Mouse (Mus musculus) urinary bladder, postnatal 14 days (tissue): ENCODE data around the gene Irf2bpl.
A peak's percentile ranks its signal among the peaks of the same experiment; 100 is the strongest.

Source experiments
- DNase-seq: peaks from one replicate; pipeline ENCODE4 v3.0.0; 2021; ENCODE audit warnings: low spot score

Gene Irf2bpl

DNA sequence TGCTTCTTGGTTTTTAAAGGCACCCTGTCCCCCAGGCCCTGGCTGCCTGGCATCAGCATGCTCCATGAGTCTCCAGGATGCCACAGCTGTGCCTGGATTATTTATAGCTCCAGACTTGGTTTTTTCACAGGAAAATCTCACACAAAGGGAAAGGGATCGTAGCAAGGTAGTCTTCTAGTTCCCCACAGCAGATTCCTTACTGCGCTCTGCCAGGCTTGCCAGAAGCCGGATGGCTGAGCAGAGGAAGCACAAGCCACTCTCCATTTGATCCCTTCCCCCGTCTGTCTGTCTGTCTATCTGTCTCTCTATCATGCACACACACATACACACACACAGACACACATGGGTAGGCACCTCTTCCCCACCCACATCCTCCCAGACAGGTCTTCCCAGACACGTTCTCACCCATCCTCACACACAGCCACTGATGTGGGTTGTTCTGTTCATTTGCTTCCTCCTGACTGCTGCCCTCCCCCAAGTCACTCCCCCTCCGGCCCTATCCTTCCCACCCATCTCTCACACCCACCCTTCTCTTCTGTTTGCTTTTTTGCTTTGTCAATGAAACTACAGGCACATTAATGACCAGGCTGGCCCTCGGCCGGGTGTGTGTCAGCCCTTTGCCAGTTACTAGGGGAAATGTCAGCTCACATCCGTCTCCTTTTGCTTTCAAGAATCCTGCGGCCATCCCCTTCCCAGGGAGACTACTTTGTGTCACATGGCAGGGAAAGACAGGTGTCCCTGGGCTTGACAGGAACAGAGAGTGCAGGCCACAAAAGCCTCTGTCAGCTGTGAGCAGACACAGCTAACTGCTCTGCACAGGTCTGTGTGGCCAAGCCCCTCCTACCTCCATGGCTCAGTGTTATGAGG is 24.4 kb downstream of the Irf2bpl start:
- peak; percentile 38 for DNase-seq

DNA sequence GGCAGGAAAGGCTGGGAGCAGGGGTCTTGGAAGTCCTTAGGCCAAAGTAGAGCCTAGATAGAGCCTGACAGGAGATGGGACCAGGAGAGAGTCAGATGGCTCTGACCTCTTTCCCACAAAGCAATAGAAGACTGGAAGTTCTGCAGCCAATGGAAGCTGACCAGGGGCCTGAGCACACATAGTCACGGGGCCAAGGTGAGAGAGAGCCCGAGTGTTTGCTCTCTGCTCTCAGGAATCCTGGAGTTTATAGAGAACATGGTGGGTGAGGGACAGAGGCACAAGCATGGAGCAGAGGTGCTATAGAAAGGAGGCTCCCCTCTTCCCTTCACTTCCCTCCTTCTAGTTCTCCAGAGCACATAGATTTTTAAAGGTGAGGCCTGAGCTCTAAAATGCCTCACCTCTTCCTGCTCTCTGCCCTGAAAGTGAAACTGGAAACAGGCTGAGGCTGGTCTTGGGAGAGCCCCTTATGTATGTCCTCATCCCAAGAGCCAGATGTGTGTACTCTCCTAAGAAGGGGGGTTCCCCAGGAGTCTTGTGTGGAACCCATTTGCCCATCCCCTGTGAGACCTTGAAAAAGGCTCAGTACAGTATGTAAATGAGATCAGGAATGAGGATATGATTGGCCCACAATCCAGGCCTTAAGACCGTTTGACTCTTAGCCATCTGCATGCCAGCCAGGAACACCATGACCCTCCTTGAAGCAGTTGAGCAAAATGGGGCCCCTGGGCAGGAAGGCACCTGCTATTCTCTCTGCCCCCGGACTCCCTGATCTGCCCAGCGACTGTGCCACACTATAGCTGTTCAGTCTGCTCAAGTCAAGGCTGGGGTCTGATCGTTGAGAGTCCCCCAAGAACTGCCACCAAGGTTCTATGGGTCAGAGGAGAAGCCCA is 25.4 kb downstream of the Irf2bpl start:
- no peak for DNase-seq

DNA sequence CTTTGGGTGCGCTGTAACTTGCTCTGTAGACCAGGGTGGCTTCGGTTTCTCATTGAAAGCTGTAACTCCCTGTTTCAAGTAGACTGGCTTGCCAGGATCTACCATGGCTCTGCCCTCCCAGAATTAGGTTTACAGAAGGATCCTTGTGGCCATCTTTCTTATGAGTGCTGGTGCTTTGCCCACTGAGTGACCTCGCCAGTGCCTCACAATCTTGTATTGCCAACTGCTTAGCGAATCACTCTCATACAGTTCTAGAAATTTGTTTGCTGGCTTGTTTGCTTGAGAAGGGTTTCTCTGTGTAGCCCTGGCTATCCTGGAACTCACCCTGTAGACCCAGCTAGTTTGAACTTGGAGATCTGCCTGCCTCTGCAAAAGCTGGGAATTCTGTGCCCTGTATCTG is 26.1 kb downstream of the Irf2bpl start:
- DNase-seq = no peak

DNA sequence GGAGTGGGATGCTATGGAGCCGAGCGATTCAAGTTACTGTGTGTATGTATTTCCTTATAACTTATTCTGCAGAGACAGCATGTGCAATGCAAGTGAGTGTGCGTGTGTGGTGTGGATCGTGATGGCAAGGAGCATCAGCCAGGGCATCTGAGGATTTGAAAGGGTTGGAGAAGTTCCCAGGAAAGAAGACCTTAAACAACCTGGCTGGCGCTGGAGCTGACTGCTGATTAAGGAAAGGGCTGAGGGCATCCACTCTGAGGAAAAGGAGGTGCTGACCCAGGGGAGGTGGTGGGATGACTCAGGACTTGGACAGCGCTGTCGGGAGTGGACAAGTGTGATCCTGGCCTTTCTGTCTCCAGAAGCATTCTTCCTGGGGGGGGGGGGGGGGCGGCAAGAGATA is 27.3 kb downstream of the Irf2bpl start:
- no peak for DNase-seq

DNA sequence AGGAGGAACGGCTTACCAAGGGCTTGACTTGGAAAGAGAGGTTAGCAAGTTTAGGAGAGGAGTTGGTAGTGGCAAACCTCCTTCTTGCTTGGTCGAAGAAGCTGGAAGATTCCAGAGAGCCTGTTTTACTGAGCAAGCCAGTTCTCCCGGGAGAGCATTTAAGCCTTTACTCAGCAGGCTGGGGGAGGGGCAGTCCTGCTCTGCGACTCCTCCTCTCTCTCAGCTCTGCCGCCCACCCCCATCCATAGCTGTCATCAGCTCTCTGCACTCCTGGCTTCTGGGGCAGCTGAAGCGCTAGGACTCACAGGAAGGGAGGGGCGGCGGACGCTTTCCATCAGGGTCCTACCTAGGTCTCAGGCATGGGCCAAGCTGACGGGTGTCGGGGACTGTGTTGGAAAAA is 28.9 kb downstream of the Irf2bpl start:
- peak; percentile 78 for DNase-seq

DNA sequence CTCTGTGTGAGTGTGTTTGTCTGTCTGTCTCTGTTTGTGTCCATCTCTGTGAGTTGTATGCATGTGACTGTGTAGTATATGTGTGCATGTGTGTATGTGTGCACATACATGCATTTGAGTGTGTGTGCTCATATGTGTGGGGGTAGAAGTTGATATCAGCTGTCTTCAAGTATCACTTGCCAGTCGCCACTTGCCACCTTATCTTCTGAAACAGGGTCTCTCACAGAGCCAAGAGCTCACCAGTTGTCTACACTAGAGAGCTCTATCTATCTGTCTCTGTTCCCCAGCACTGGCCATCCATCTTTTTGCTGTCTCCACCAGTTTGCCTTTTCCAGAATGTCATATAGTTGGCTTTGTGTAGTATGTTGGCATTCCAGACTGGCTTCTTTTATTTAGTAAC is 31.1 kb downstream of the Irf2bpl start:
- no peak for DNase-seq

DNA sequence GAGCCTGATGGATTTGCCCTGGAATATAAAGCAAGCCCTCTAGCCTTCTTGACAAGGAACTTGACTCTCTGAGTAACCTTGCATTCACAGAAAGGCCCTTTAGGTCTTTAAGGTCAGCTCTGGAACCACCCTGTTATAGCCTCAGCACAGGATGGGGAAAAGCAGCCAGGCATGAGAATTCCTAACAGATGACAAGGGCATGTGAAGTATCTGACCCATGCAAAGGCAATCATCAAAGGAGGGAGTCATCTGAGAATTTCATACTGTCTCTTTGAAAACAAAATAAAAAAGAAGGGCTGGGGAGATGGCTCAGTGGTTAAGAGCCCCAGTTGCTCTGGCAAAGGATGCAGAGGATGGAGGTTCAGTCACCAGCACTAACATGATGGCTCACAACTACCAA is 33.3 kb downstream of the Irf2bpl start:
- DNase-seq = no peak

DNA sequence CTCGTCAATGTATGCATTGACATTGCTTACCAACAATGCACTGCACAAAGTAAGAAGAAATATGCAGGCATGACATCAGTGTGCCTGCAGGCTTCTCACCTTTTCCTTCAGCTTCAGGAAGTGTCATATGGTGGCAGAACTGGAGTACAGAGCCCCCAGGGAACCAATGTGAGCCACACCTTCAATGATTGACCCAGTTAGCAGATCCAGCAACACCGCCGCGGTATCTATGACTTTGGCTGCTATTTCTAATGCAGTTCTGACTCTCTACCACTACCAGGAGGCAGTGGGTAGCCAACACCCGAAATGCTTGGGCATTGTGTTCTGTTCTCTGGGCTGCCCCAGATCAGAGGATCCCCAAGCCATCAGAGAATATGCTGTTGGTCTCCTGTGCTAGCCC is 33.9 kb downstream of the Irf2bpl start:
- DNase-seq = no peak

DNA sequence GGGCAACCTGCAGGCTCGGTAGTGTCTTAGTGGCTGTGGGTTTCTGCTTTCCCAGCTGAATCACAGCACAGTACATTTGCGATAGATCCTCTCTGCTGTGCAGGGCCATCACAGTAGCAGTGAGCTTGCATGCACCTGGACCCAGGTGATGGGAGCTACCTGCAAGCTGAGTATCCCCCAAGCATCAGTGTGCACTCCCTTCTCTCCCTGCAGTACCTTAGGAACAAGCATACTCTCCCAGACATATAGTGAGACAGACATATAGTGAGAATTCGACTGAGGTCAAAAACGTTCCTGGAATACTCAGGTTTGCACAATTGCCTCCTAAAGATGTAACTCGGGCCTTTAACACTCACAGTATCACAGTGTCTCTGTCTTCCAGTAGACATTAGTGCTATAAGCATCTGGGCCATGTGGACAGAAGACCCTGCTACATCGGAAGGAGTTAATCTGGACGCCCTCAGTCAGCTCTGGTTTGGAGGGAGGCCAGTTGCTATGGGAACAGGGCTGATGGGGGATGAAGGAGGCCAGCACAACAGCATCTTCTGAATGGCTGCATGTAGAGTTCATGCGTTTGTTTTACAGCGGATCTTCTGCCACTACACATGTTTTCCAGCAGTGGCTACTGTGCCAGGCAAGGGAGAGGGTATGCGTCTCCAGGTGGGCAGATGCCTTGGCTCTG is 34.5 kb downstream of the Irf2bpl start:
- DNase-seq = no peak

DNA sequence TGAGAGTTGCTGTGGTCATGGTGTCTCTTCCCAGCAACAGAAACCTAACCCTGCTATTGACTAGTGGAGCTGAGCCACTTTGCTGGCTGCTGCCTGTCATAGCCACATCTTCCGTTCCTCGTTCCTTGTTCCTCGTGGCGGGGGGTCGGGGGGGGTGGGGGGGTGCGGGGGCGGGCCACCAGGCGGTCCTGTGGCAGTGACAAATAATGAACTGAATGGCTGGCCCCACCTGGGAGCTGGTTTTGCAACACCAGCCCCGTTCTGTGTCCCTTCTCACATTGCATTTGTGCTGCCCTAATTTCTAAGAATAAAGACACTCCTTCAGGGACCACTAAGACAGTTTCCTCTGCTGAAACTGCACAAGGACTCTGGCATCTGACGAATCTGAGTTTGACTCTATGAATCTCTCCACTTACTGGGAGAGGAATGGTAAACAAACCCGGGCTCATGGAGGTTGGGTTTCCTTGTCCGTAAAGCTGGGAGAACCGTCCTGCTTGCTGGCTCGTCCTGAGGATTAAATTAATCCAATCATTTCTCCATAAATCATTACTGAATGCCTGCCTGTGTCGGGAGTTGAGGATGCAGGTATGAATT is 41.6 kb downstream of the Irf2bpl start:
- peak; percentile 32 for DNase-seq

DNA sequence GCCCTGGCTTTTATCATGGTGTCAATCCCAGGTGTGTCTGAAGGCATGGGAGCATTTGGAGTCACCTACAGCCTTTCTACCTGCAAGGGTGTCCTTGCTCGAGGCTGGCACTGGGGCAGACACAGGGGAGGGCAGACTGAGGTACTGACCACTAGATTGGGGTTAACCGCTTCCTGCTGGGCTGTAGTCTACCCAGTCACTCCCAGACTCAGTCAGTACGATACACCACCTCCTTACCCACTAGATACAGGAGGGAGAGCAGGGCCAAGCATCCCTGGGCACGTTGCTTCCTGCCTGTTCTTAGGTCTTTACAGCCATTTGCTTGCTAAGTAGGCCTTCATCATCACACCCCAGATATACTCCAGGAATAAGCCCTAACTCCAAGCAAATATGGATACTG is 44.1 kb downstream of the Irf2bpl start:
- no peak for DNase-seq

DNA sequence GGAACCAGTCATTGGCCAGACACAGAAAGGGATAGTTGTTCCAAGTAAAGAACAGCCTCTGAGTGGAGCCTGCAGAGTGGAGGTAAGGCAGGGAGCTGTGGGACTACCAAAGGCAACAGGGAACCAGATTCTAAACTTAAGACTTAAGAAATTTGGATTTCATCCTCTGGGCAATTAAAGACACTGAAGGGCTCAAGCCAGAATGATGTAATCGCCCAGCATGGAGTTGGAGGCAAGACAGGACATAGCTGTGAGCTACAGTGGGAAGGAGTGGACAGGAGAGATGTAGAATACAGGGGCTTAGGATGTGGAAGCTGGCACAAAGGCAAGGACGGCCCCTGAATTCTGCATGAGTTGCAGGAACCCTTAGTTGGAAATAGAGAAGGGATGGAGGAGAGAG is 46.4 kb downstream of the Irf2bpl start:
- no peak for DNase-seq

DNA sequence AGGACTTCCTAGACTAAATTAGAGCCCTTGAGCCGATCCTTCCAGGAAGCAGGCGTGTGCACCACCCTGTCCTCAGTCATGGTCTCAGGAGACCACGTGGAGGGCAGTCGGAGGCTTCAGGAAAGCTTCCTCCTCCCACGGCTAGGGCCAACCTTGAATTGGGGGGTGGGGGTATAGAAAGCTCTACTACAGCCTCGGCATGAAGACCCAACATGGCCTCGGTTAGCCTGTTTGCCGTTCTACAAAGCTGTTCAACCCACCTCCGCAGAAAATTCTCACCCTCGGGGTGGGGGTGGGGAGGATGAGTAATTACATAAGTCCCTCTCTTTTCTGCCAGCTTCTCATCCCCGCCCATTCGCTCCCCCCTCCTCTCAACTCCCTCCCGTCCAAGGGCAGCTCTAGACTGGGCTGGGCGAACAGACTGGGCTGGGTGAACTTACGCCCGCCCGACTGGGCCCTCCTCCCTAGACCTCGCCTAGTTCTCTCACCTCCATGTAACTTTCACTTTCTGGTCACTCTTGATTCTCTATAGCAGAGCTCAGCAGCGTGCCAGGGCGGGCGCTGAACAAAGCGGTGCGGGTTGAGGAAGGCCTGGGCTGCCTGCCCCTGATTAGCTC is 48.1 kb downstream of the Irf2bpl start:
- DNase-seq = peak; percentile 94

DNA sequence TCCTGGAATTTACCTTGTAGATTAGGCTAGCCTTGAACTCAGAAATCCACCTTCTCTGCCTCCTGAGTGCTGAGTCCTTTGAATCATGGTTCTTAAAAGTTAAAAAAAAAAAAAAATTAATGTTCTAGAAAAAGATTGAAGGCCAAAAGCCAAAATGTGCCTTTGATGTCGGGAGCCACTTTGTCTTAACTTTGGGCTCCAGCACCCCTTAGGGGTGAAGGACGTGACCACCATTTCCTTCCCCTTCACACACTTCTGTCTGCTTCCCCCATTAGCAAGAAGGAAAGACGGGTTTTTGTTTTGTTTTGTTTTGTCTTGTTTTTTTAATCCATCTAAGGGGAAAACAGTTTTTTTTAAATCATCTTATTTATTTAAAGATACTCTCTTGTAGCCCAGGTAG is 48.7 kb downstream of the Irf2bpl start:
- DNase-seq = no peak

DNA sequence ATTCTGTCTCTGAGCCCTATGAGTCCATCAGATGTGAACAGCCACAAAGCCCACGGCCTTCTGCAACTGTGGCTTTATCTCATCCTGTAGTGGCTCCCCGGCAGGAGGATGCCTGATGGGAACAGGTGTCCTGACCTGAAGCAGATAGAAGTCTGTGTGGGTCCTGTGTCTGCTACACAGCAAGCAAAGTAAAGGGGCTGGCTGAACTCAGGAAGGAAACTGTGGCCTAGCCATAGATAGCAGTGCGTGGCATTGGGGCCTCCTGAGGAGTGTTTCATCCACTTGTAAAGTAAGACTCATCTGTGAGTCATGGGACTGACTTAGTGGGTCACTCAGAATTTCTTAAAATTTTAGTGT is 50.2 kb downstream of the Irf2bpl start:
- DNase-seq = no peak

DNA sequence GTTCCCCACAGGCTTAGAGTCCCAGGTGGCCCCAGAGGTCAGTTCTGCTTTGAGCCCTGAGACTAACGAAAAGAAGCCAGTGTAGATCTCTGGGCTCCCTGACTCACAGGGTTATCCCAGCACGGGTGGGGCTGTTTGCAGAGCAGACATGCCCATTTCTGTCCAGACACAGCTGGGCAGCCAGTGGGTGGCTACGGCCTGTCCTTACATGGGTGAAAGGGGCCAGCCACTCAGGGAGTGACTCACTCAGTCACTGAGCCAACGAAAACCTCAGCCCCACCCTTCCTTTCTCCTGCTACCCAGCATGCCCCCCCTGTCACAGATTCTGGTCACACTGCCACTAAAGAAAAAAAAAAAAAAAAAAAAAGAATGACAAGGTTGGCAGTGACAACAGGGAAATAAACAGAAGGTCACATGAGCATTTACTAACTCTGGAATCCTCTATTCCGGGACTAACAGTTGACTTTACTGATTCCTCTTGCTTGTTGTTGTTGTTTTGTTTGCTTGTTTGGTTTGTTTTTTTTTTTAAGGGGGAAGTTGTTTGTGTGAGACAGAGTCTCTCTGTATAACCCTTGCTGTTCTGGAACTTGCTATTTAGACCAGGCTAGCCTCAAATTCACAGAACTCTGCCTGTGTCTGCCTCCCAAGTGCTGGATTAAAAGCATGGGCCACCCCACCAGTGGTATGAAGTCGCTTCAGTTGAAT is 50.7 kb downstream of the Irf2bpl start:
- DNase-seq = peak; percentile 94

DNA sequence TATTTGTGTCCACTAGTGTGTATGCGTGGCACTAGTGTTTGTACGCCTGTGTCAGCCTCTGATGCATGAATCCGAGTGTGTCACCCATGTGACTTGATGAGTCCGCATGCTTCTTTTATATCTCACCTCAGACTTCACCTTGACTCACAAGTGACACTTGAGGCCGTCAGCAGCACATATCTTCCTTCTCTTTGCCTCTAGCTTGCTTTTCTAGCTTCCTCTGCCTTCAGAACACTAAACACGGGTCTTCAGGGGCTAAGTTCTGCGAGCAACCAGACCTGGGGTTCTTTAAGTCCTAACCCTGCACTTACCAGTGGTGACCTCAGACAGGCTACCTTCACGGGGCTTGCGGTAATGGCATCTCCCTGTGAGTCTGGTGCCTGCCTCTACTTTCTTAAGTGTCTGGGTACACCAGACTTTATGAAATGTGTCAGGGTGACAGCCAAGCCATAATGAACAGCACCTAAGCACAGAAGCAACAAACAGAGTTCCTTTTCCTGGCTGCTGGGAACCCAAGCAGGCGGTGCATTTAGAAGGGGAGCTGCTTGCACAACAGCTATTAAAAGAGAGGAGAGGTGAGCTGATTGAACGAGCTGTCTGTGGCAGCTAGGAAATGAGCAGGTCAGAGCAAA is 51.9 kb downstream of the Irf2bpl start:
- peak; percentile 16 for DNase-seq

DNA sequence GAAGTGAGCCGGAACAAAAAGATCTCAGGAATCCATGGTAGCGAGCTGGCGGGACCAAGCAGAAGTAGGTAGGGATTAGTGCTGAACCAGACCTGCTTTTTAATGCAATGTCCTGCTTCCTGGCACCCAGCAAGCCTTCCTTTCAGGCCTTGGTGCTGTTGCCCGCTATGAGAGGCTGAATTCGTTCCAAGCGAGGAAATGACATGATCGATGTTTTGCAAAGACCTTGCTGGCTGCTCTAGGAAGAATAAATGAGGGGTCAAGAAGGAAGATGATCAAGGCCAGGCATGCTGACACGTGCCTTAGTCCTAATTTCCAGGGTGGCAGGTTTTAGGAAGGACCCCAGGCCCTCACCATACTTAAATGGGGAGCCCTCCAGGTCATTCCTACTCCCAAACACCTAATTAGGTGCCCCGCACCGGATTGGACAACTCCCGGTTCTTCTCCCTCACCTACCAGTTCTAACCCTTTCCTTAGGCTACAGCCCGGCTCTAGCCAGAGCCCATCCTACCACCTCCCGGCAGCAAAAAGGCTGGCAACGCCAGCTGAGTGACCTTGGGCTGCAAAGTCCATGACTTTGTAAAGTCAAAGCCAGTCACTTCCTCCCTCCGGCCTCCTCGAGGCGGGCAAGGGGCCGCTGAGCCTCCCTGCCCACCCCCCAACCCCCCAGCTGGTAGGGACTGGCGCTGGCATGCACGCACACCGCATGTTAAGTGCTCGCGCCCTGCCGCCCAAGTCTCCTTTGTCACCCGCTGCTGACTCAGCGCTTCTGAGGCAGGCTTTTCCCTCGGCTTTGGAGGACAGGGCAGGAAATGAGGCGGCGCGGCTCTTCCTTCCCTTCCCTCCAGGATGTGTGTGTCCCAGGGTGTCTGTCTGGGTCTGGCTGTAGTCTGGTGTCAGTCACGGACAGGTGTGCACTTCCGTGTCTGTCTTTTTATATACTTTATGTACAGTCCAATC is 52.7 kb downstream of the Irf2bpl start:
- peak; percentile 74 for DNase-seq
